Mouse (Mus musculus): ENCODE results near the gene Fam83b.

Gene Fam83b

GRCm38 (mm10) chr9:76566515-76567280 is at the start of gene Fam83b:
Fam83b (minus strand) TSS chr9:76567116.
- DNase-seq (ENCODE audit: low spot score in 2 of 2), result no peak

- DNase-seq (ENCODE audit: low spot score in 2 of 2), result no peak
Observed at GRCm38 (mm10) chr9:76614165-76614564, 47.2 kb upstream of the Fam83b start.

- DNase-seq (ENCODE audit: low spot score in 2 of 2), result no peak
Observed at GRCm38 (mm10) chr9:76603744-76604143, 36.8 kb upstream of the Fam83b start.

- no peak for DNase-seq (ENCODE audit: low spot score in 2 of 2)
Observed at GRCm38 (mm10) chr9:76602874-76603273, 36.0 kb upstream of the Fam83b start.

GRCm38 (mm10) chr9:76597395-76597794 is 30.5 kb upstream of the Fam83b start:
- DNase-seq (ENCODE audit: low spot score in 2 of 2), result no peak

GRCm38 (mm10) chr9:76593841-76594240 is 26.9 kb upstream of the Fam83b start:
- DNase-seq (ENCODE audit: low spot score in 2 of 2), result no peak

GRCm38 (mm10) chr9:76583943-76584342 is 17.0 kb upstream of the Fam83b start:
- DNase-seq (ENCODE audit: low spot score in 2 of 2), result no peak

- DNase-seq (ENCODE audit: low spot score in 2 of 2), result no peak
Observed at GRCm38 (mm10) chr9:76581966-76582365, 15.1 kb upstream of the Fam83b start.

GRCm38 (mm10) chr9:76567281-76567655 is 352 bp upstream of the Fam83b start:
- DNase-seq (ENCODE audit: low spot score in 2 of 2), result no peak

- no peak for DNase-seq (ENCODE audit: low spot score in 2 of 2)
Observed at GRCm38 (mm10) chr9:76565656-76566055, 1.3 kb downstream of the Fam83b start.

- no peak for DNase-seq (ENCODE audit: low spot score in 2 of 2)
Observed at GRCm38 (mm10) chr9:76564071-76564470, 2.8 kb downstream of the Fam83b start.

GRCm38 (mm10) chr9:76562794-76563193 is 4.1 kb downstream of the Fam83b start:
- no peak for DNase-seq (ENCODE audit: low spot score in 2 of 2)

GRCm38 (mm10) chr9:76559240-76559639 is 7.7 kb downstream of the Fam83b start:
- DNase-seq (ENCODE audit: low spot score in 2 of 2), result no peak

GRCm38 (mm10) chr9:76553758-76554157 is 13.2 kb downstream of the Fam83b start:
- DNase-seq (ENCODE audit: low spot score in 2 of 2), result no peak

GRCm38 (mm10) chr9:76553115-76553514 is 13.8 kb downstream of the Fam83b start:
- DNase-seq (ENCODE audit: low spot score in 2 of 2), result no peak

- DNase-seq (ENCODE audit: low spot score in 2 of 2), result no peak
Observed at GRCm38 (mm10) chr9:76546714-76547113, 20.2 kb downstream of the Fam83b start.

- no peak for DNase-seq (ENCODE audit: low spot score in 2 of 2)
Observed at GRCm38 (mm10) chr9:76540684-76541083, 26.2 kb downstream of the Fam83b start.

GRCm38 (mm10) chr9:76539953-76540621 is 26.8 kb downstream of the Fam83b start:
- no peak for DNase-seq (ENCODE audit: low spot score in 2 of 2)

GRCm38 (mm10) chr9:76539271-76539670 is 27.6 kb downstream of the Fam83b start:
- no peak for DNase-seq (ENCODE audit: low spot score in 2 of 2)

- no peak for DNase-seq (ENCODE audit: low spot score in 2 of 2)
Observed at GRCm38 (mm10) chr9:76536032-76536431, 30.9 kb downstream of the Fam83b start.

GRCm38 (mm10) chr9:76532403-76532802 is 34.5 kb downstream of the Fam83b start:
- no peak for DNase-seq (ENCODE audit: low spot score in 2 of 2)

- no peak for DNase-seq (ENCODE audit: low spot score in 2 of 2)
Observed at GRCm38 (mm10) chr9:76531368-76531767, 35.5 kb downstream of the Fam83b start.

- no peak for DNase-seq (ENCODE audit: low spot score in 2 of 2)
Observed at GRCm38 (mm10) chr9:76525592-76525991, 41.3 kb downstream of the Fam83b start.

All from natural killer cell, adult 2 months (primary cell).